Mouse (Mus musculus): ENCODE data around the gene Slc6a1. TPM values are rescaled to one million over a fixed set of nuclear protein-coding genes. Genes with fewer than 3 reads are reported as not detected.
"Not testable (repeated sequence)": the region's sequence is repeated elsewhere in the genome, so short reads cannot be mapped to it uniquely, and the experiment has no call there.

The Slc6a1 gene
- polyA plus RNA-seq, 1 experiment from 2014 or later: 1.7 TPM

DNA sequence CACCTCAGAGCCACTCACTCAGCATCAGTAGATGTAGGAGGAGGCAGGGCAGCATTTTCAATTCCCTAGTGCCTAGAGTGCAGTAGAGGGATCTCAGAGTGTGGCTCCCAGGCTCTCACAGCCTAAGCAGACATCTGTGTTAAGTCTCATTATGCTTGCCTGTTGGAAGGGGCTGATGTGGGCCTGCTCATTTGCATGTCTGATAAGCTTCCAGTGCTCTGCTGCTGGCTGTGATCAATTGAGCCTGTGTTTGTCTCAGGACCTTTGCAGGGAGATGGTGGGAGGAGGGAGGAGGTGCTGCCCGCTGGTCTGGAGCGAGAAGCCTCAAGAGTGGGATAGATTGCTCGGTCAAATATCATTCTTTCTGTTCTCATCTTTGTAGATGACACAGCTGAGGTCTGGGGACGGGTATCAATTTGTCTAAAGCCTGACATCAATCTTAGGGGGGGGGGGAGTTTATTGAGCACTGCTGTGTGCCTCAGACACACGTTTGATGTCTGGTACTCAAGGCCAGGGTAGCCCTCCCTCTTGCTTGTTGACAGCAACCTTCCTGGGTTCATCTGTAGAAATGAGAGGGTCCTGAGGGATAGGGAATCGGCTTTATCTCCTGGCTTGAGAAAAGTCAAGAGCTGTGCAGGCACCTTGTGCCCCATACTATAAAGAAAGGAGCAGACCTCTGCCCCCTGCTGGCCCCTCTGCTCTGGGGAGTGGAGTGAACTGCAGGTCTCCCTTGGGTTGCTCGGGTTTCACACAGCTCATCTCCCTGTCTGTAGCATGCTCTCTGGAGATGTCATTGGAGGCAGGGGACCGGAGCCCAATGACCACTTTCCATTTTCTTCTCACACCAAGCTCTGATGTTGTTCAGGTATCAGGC, 47.4 kb downstream of the Slc6a1 start:
- no peak for ATAC-seq (ENCODE audit: insufficient number of reproducible peaks, insufficient read depth, low FRiP score, low TSS enrichment)
- WGBS: 46% methylated on average over 8 of the region's 8 CpGs
- Histone ChIP-seq H3K9ac (no peak overlapping the region), H3K27me3 (no peaks in the 10 kb centered on the region), H3K9me3 (no peaks in the 10 kb centered on the region), H3K4me3 (no peak overlapping the region), H3K4me1 (no peaks in the 10 kb centered on the region), H3K36me3 (no peaks in the 10 kb centered on the region), H3K4me2 (replicated peaks) (no peak overlapping the region), H3K27ac (no peak overlapping the region)

GRCm38 (mm10) chr6:114331926-114332325, 49.5 kb downstream of the Slc6a1 start:
- 93% methylated on average over 7 of the region's 7 CpGs for WGBS

GRCm38 (mm10) chr6:114336128-114336943, 53.9 kb downstream of the Slc6a1 start:
- no peak overlapping the region for H3K27ac ChIP-seq
- H3K36me3 ChIP-seq: no peaks in the 10 kb centered on the region
- ATAC-seq (ENCODE audit: insufficient number of reproducible peaks, insufficient read depth, low FRiP score, low TSS enrichment): no peak
- no peaks in the 10 kb centered on the region for H3K9me3 ChIP-seq
- no peak overlapping the region for H3K9ac ChIP-seq
- no peak overlapping the region for H3K4me3 ChIP-seq
- 48% methylated on average over 11 of the region's 11 CpGs for WGBS
- no peak overlapping the region for H3K4me2 ChIP-seq (replicated peaks)
- H3K27me3 ChIP-seq: no peaks in the 10 kb centered on the region
- H3K4me1 ChIP-seq: peaks cover 16% of the 10 kb centered on the region

More at GRCm38 (mm10) chr6:114331926-114332325, 49.5 kb downstream of the Slc6a1 start:
- no peak overlapping the region for H3K27ac ChIP-seq
- H3K4me1 ChIP-seq: peaks cover 14% of the 10 kb centered on the region
- no peak overlapping the region for H3K4me3 ChIP-seq
- no peak overlapping the region for H3K4me2 ChIP-seq (replicated peaks)
- no peaks in the 10 kb centered on the region for H3K9me3 ChIP-seq
- ATAC-seq (ENCODE audit: insufficient number of reproducible peaks, insufficient read depth, low FRiP score, low TSS enrichment): no peak
- no peaks in the 10 kb centered on the region for H3K36me3 ChIP-seq
- H3K27me3 ChIP-seq: no peaks in the 10 kb centered on the region
- no peak overlapping the region for H3K9ac ChIP-seq

DNA sequence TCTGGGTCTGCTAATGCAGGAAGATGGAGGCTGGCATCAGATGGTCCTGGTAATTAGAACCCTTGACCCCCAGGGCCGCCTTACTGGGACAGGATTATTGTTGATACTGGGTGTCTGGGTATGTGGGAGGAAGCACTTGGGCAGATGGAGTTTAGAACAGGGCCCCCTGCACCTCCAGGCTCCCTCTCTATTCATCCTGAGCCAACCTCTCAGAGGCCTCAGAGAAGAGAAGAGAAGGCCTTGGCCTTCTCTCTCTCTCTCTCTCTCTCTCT, 54.4 kb downstream of the Slc6a1 start:
- WGBS: 67% methylated on average over 1 of the region's 1 CpGs
- H3K9ac ChIP-seq: no peak overlapping the region
- no peak for ATAC-seq (ENCODE audit: insufficient number of reproducible peaks, insufficient read depth, low FRiP score, low TSS enrichment)

GRCm38 (mm10) chr6:114341381-114341780, 58.9 kb downstream of the Slc6a1 start:
- not testable (repeated sequence) for H3K9me3 ChIP-seq; H3K4me1 ChIP-seq; H3K4me3 ChIP-seq; H3K27me3 ChIP-seq; H3K9ac ChIP-seq; ATAC-seq (ENCODE audit: insufficient number of reproducible peaks, insufficient read depth, low FRiP score, low TSS enrichment); H3K36me3 ChIP-seq; H3K27ac ChIP-seq; H3K4me2 ChIP-seq (replicated peaks)

More for the DNA sequence above, 54.4 kb downstream of the Slc6a1 start:
- Histone ChIP-seq H3K4me1 (peaks cover 16% of the 10 kb centered on the region), H3K27me3 (no peaks in the 10 kb centered on the region), H3K9me3 (no peaks in the 10 kb centered on the region), H3K4me2 (replicated peaks) (no peak overlapping the region), H3K4me3 (no peak overlapping the region), H3K27ac (no peak overlapping the region), H3K36me3 (no peaks in the 10 kb centered on the region)

GRCm38 (mm10) chr6:114343740-114344139, 61.3 kb downstream of the Slc6a1 start:
- Histone ChIP-seq H3K9ac (no peak overlapping the region), H3K4me2 (replicated peaks) (no peak overlapping the region), H3K4me1 (no peaks in the 10 kb centered on the region), H3K4me3 (no peak overlapping the region), H3K27me3 (0 out of 2 replicates have a peak, but pooled peaks cover 5% of the 10 kb centered on the region), H3K36me3 (no peaks in the 10 kb centered on the region), H3K9me3 (no peaks in the 10 kb centered on the region), H3K27ac (no peak overlapping the region)
- WGBS: 19% methylated on average over 3 of the region's 3 CpGs
- no peak for ATAC-seq (ENCODE audit: insufficient number of reproducible peaks, insufficient read depth, low FRiP score, low TSS enrichment)

DNA sequence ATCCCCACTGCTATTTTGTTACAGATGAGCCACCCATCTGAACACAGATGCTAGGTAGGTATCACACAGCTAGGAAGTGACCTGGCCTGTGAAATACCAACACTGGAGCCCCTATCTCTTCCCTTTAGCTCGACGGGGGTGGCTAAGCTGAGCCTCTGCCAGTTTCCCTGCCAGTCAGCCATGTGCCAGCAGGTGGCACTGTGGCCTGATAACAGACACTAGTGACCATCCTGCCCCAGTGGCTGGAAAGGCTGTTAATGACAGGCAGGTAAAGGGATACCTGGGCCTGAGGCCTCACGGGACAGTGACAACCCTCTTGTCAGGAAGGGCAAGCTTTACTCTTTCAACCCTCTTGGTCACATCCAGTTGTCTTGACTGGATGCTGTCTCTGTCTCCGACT, 62.7 kb downstream of the Slc6a1 start:
- Histone ChIP-seq H3K9ac (no peak overlapping the region), H3K27ac (no peak overlapping the region), H3K27me3 (0 out of 2 replicates have a peak, but pooled peaks cover 5% of the 10 kb centered on the region), H3K4me2 (replicated peaks) (no peak overlapping the region), H3K36me3 (no peaks in the 10 kb centered on the region), H3K4me1 (no peaks in the 10 kb centered on the region), H3K4me3 (no peak overlapping the region), H3K9me3 (no peaks in the 10 kb centered on the region)
- WGBS: 43% methylated on average over 4 of the region's 4 CpGs
- no peak for ATAC-seq (ENCODE audit: insufficient number of reproducible peaks, insufficient read depth, low FRiP score, low TSS enrichment)

DNA sequence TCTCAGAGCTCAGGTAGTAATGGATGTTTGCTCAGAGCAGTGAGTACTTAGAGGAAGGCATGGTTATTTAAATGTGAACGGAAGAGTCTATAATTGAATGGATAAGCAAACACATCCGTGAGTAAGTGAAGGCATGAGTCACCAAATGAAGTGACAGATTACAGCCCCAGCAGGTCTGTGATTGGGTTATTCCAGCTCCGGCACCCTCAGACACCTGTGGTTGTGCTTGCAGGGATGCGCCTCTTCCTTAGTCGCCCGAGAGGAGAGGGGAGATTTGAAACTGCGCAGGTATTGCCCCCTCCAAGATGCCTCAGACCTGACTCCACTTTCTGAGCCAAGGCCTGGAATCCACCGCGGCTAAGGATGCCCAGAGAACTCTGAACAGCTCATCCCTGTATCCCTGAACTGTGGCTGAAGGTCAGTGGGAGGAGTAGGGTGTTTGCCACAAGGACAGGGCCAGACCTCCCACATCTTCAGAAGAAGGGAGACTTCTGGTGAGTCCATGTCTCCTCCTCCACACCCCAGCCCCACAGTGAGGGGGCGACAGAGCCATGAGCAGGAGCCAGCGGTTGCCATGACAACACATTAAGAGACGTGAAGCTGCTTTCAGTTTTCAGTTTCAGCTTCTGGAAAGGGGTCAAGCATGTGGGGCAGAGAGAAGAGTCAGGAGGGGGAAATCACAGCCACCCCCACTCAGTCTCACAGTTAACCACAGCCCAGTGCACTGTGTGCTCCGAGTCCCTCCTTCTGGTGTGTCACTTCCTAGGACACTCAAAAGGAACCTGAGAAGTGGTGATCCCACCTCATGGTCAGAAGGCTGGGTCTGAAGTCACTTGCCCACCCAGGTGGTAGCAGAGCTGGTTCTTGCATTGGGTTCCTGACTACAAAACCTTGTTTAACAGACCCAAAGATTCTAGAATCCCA, 65.7 kb downstream of the Slc6a1 start:
- H3K27ac ChIP-seq: no peak overlapping the region
- H3K4me2 ChIP-seq (replicated peaks): no peak overlapping the region
- no peak overlapping the region for H3K9ac ChIP-seq
- 48% methylated on average over 13 of the region's 13 CpGs for WGBS
- H3K36me3 ChIP-seq: no peaks in the 10 kb centered on the region
- 0 out of 2 replicates have a peak, but pooled peaks cover 5% of the 10 kb centered on the region for H3K27me3 ChIP-seq
- H3K4me3 ChIP-seq: no peak overlapping the region
- H3K4me1 ChIP-seq: no peaks in the 10 kb centered on the region
- no peaks in the 10 kb centered on the region for H3K9me3 ChIP-seq
- no peak for ATAC-seq (ENCODE audit: insufficient number of reproducible peaks, insufficient read depth, low FRiP score, low TSS enrichment)

GRCm38 (mm10) chr6:114354635-114355034, 72.2 kb downstream of the Slc6a1 start:
- no peaks in the 10 kb centered on the region for H3K4me1 ChIP-seq
- ATAC-seq (ENCODE audit: insufficient number of reproducible peaks, insufficient read depth, low FRiP score, low TSS enrichment): no peak
- H3K9me3 ChIP-seq: no peaks in the 10 kb centered on the region
- H3K27ac ChIP-seq: no peak overlapping the region
- no peaks in the 10 kb centered on the region for H3K27me3 ChIP-seq
- H3K9ac ChIP-seq: no peak overlapping the region
- H3K4me3 ChIP-seq: no peak overlapping the region
- no peak overlapping the region for H3K4me2 ChIP-seq (replicated peaks)
- H3K36me3 ChIP-seq: no peaks in the 10 kb centered on the region
- WGBS: 74% methylated on average over 4 of the region's 4 CpGs

DNA sequence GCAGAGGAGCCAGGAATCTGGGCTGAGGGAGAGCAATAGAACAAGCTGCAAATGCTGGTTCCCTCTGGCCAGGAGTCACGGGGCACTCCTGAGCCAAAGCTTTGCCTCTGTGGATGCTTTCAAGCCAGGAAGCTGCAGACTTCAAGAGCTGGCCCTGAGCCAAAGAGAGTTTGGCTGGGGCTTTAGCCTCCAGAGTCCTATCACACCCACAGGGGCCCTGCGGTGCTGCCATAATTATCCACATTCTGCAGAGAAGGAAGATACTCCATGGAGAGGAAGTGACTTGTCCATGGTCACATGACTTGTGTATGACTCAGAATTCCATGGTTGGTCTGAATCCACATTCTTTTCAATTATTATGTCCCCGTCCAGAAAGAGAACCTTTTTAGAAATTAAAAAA, 75.7 kb downstream of the Slc6a1 start:
- H3K36me3 ChIP-seq: no peaks in the 10 kb centered on the region
- no peaks in the 10 kb centered on the region for H3K9me3 ChIP-seq
- no peaks in the 10 kb centered on the region for H3K27me3 ChIP-seq
- no peak overlapping the region for H3K9ac ChIP-seq
- WGBS: 49% methylated on average over 3 of the region's 3 CpGs
- H3K4me3 ChIP-seq: no peak overlapping the region
- no peak overlapping the region for H3K4me2 ChIP-seq (replicated peaks)
- H3K27ac ChIP-seq: no peak overlapping the region
- ATAC-seq (ENCODE audit: insufficient number of reproducible peaks, insufficient read depth, low FRiP score, low TSS enrichment): no peak
- H3K4me1 ChIP-seq: no peaks in the 10 kb centered on the region

DNA sequence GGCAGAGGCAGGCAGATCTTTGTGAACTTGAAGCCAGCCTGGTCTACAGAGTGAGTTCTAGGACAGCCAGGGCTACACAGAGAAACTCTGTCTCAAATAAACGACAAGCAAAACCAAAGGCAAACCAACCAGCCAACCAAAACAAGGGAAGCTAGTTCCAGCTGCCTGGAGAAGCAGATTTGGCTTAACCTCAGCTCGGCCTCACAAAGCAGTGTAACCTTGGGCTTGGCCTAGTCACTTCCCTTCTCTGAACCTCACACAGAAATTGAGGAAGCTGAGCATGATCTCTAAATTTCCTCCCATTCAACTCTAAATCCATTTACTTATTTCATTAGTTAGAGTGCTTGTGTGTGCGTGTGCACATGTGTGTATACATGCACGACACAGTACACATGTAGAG, 79.9 kb downstream of the Slc6a1 start:
- H3K9me3 ChIP-seq: no peaks in the 10 kb centered on the region
- no peaks in the 10 kb centered on the region for H3K27me3 ChIP-seq
- H3K36me3 ChIP-seq: no peaks in the 10 kb centered on the region
- 73% methylated on average over 4 of the region's 4 CpGs for WGBS
- H3K4me1 ChIP-seq: no peaks in the 10 kb centered on the region
- H3K27ac ChIP-seq: no peak overlapping the region
- H3K4me3 ChIP-seq: no peak overlapping the region
- H3K4me2 ChIP-seq (replicated peaks): no peak overlapping the region
- H3K9ac ChIP-seq: no peak overlapping the region
- ATAC-seq (ENCODE audit: insufficient number of reproducible peaks, insufficient read depth, low FRiP score, low TSS enrichment): no peak
